Mouse (Mus musculus) heart, embryonic 12.5 days (tissue): ENCODE data around the gene Gm20388. TPM values are rescaled to one million over a fixed set of nuclear protein-coding genes. Genes with fewer than 3 reads are reported as not detected.

Experiments used
- ATAC-seq: fragments of 200-750 bp; cut with Nextera tagmentation; 2 replicates; pipeline ENCODE4 v1.8.0; 2017; ENCODE audit warnings: moderate TSS enrichment, moderate library complexity; ENCODE audit not compliant: insufficient number of reproducible peaks, low FRiP score
- H3K27ac ChIP-seq: fragments of 300-500 bp; sonication (generic); 2 replicates; pipeline ENCODE4 v1.5.1; 2016; ENCODE audit warnings: mild to moderate bottlenecking, moderate library complexity; ENCODE audit not compliant: poor library complexity, severe bottlenecking
- H3K27me3 ChIP-seq: fragments of 300-500 bp; sonication (generic); replicated peaks from 2 replicates; pipeline ENCODE4 v1.6.1; 2016; ENCODE audit warnings: mild to moderate bottlenecking, moderate library complexity
- H3K36me3 ChIP-seq: fragments of 300-500 bp; sonication (generic); 2 replicates; pipeline ENCODE4 v1.6.1; 2016; ENCODE audit warnings: mild to moderate bottlenecking, moderate library complexity
- H3K4me1 ChIP-seq: fragments of 300-500 bp; sonication (generic); replicated peaks from 2 replicates; pipeline ENCODE4 v1.6.1; 2016; ENCODE audit warnings: mild to moderate bottlenecking
- H3K4me2 ChIP-seq: fragments of 300-500 bp; sonication (generic); 2 replicates; pipeline ENCODE4 v1.6.1; 2016; ENCODE audit warnings: mild to moderate bottlenecking, moderate library complexity
- H3K4me3 ChIP-seq: fragments of 300-500 bp; sonication (generic); 2 replicates; pipeline ENCODE4 v1.5.1; 2016; ENCODE audit warnings: mild to moderate bottlenecking
- H3K9ac ChIP-seq: fragments of 300-500 bp; sonication (generic); 2 replicates; pipeline ENCODE4 v1.6.1; 2016; ENCODE audit warnings: mild to moderate bottlenecking, moderate library complexity
- H3K9me3 ChIP-seq: fragments of 300-500 bp; sonication (generic); replicated peaks from 2 replicates; pipeline ENCODE4 v1.6.1; 2016; ENCODE audit warnings: mild to moderate bottlenecking, moderate library complexity
- whole genome bisulfite sequencing: fragments of 180-500 bp; shearing (Covaris S2); methylation state at CpG from one replicate; pipeline ENCODE4 v1.1.7; 2016; 5-methylcytosine and 5-hydroxymethylcytosine counted together
- polyA plus RNA-seq: library from polyadenylated mRNA; unstranded; fragments of >200 nt; fragmentation: Nextera tagmentation; extraction: Ambion mirVana; gene quantifications from 2 replicates; pipeline ENCODE4 v1.2.1, GENCODE M21; 2016

Gm20388 gene
- polyA plus RNA-seq, 1 experiment from 2014 or later = not detected

DNA sequence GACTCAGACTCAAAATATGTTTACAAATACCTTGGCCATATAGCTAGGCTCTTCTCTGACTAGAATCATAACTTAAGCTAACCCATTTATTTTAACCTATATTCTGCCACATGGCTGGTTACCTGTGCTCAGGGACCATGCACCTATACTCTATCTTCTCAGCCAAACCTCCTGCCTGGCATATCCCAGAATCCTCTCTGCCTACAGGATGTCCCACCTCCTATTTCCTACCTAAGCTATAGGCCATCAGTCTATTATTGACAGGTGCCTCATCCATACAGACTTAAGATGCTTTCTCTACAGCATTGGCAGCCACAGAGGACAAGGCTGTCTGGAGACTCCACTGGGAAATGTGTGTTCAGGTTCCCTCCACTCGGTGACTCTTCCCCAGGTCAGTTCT is 1468.7 kb downstream of the Gm20388 start:
- Histone ChIP-seq H3K27ac (no peak overlapping the region), H3K9ac (no peak overlapping the region), H3K27me3 (no peaks in the 10 kb centered on the region), H3K9me3 (no peaks in the 10 kb centered on the region), H3K4me2 (no peak overlapping the region), H3K4me1 (peaks cover 61% of the 10 kb centered on the region), H3K4me3 (no peak overlapping the region; the same call in 1 of the 2 replicates), H3K36me3 (no peaks in the 10 kb centered on the region)
- peak; percentile 19; the same call in 1 of the 2 replicates for ATAC-seq
- WGBS = 76% methylated on average over 1 of the region's 1 CpGs

DNA sequence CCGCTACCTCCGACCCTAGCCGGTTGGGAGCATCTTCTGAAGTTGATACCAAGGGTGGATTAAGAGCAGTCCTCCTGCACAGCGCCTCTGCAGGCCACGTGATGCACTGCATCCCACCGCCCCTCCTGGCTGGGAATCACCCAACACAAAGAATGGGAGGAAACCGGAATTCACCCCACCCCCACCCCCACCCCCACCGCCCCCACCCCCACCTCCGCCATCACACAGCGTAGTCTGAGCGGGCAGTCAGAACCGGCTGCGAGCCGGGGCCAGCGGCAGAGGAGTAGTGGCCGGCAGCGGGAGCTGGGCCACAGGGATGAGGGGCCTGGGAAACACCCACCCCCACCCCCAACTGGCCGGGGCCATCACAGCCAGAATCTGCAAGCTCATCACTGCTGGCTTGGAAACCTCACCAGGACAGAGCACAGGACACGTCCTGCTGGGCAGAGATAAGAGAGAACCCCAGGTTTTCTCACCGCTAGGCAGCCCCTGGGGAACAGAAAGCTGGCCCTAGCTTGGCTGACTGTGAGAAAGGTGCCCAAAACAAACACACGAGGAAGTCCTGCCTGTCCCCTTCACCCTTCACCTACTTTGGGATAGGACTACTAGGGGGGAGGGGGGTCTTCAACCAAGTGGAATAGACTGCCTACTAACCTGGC is 1472.1 kb downstream of the Gm20388 start:
- no peaks in the 10 kb centered on the region for H3K9me3 ChIP-seq
- peak; percentile 89 for ATAC-seq
- WGBS = 2% methylated on average over 21 of the region's 21 CpGs
- no peaks in the 10 kb centered on the region for H3K27me3 ChIP-seq
- H3K4me1 ChIP-seq = peaks cover 29% of the 10 kb centered on the region
- no peaks in the 10 kb centered on the region for H3K36me3 ChIP-seq
- H3K9ac ChIP-seq = peak overlapping the region; percentile 67
- H3K27ac ChIP-seq = peak overlapping the region; percentile 70
- H3K4me2 ChIP-seq = peak overlapping the region; percentile 71
- peak overlapping the region; percentile 33 for H3K4me3 ChIP-seq

DNA sequence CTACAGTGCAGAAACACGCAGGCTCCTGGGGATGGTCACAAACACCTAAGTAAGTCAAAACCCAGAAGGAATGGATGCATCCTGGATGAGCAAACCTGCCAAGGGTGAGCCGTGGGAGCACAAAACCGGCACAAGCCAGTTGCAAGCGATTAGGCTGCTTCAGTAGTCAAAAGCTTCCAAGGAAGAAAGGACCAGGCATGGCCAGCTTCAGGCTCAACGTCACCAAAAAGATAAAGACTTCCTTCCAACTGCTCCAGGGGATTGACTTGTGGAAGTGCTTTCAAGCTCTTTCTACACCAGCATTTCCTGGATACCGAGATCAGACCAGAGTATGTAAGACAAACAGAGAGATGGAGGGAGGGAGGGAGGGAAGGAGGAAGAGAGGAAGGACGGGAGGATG is 1474.9 kb downstream of the Gm20388 start:
- no peak for ATAC-seq
- Histone ChIP-seq H3K9me3 (no peaks in the 10 kb centered on the region), H3K4me3 (no peak overlapping the region), H3K9ac (no peak overlapping the region), H3K36me3 (no peaks in the 10 kb centered on the region), H3K4me2 (no peak overlapping the region), H3K4me1 (peaks cover 20% of the 10 kb centered on the region), H3K27me3 (peaks cover 15% of the 10 kb centered on the region; the same call in 1 of the 2 replicates), H3K27ac (peak overlapping the region; percentile 46)
- WGBS = 21% methylated on average over 7 of the region's 7 CpGs

DNA sequence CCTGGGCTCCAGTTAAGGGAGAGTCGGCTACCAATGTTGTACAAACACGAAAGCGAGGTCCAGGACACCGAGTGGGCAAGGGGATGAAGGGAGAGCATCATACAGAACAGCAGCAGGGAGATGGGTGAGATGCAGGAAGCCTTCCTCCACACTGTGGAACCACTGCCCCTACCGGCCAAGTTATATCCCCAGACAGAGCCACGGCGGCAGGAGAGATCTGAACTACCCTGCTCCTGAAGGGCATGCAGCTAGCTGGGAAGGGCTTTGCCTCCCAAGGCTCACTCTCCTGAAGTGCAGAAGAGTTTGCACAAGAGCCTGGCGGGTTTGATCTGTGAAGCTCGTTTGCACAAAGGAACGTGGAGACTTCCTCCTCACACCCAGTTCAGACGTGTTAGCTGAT is 1480.0 kb downstream of the Gm20388 start:
- Histone ChIP-seq H3K4me1 (peaks cover 26% of the 10 kb centered on the region), H3K27me3 (peaks cover 22% of the 10 kb centered on the region), H3K27ac (no peak overlapping the region; the same call in 1 of the 2 replicates)

DNA sequence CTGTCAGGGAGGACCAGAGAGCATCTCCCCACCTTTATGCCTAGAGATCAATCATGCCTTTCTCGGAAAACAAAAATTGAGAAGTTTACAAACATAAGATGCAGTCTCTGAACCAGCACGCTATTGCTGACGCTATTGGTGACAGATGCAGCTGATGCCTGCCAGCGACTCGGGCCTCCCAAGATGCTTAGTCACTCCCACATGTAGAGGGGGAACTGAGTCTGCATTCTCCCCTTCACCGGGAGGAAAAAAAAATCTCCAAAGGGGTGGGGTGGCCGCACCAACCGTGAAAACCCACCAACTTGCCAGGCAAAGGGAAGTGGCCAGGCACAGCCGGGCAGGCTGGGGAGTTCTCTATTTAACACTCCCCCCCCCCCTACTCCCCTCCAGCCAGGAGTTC is 1480.6 kb downstream of the Gm20388 start:
- 11% methylated on average over 9 of the region's 9 CpGs for WGBS
- H3K4me1 ChIP-seq = peaks cover 33% of the 10 kb centered on the region
- H3K9ac ChIP-seq = no peak overlapping the region
- peak overlapping the region; percentile 6; the same call in 1 of the 2 replicates for H3K4me2 ChIP-seq
- peaks cover 29% of the 10 kb centered on the region for H3K27me3 ChIP-seq
- no peaks in the 10 kb centered on the region for H3K36me3 ChIP-seq
- ATAC-seq = peak; percentile 86
- H3K9me3 ChIP-seq = no peaks in the 10 kb centered on the region
- no peak overlapping the region for H3K4me3 ChIP-seq
- 0 out of 2 replicates have a peak overlapping the region, but pooled peaks have one; percentile 13 for H3K27ac ChIP-seq

More for the DNA sequence above, 1480.0 kb downstream of the Gm20388 start:
- Histone ChIP-seq H3K9ac (no peak overlapping the region), H3K9me3 (no peaks in the 10 kb centered on the region), H3K4me3 (no peak overlapping the region), H3K4me2 (peak overlapping the region; percentile 6; the same call in 1 of the 2 replicates), H3K36me3 (no peaks in the 10 kb centered on the region)
- WGBS = 16% methylated on average over 11 of the region's 11 CpGs
- peak; percentile 86 for ATAC-seq

DNA sequence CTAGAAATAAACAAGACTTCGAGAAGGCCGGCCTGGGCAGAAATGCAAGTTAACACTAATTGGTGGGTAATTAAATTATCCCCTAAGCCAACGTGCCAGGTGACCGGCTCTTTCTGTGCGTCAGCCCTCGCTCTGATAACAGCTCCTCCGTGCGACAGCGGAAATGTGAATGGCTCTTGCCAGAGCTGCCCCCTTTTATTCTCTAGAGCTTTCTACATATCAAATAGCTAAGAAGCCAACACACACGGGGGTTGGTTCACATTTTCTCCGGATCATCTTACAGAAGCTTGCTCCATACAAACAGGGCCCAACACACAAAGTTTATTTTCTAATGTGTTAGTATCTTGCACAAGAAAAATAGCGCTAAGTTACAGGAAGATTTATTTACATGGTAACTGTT is 1481.1 kb downstream of the Gm20388 start:
- H3K36me3 ChIP-seq = no peaks in the 10 kb centered on the region
- ATAC-seq = no peak
- WGBS = 16% methylated on average over 12 of the region's 12 CpGs
- no peak overlapping the region for H3K4me3 ChIP-seq
- H3K9me3 ChIP-seq = no peaks in the 10 kb centered on the region
- H3K27ac ChIP-seq = 0 out of 2 replicates have a peak overlapping the region, but pooled peaks have one; percentile 13
- peaks cover 37% of the 10 kb centered on the region for H3K4me1 ChIP-seq
- no peak overlapping the region for H3K9ac ChIP-seq
- H3K27me3 ChIP-seq = peaks cover 34% of the 10 kb centered on the region
- no peak overlapping the region for H3K4me2 ChIP-seq

DNA sequence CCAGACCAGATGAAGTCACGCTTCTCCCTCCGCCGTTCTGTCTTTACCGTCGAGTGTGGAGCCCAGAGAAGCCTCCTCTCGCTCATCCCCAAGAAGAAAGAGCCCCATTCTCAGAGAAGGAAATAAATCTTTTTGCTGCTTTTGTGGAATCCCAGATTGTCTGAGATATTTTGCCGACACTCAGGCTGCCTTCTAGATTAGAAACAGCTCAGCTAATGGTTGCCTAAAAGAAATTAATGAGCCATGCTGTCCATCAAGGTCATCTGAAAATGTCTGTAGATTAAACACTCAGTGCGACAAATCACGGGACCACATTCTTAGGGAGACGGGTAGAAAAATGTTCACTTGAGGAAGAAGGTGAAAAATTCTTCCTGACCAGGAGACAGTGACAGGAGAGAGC is 1481.8 kb downstream of the Gm20388 start:
- Histone ChIP-seq H3K4me3 (no peak overlapping the region), H3K4me2 (no peak overlapping the region; the same call in 1 of the 2 replicates), H3K4me1 (peaks cover 37% of the 10 kb centered on the region), H3K27ac (no peak overlapping the region), H3K9me3 (no peaks in the 10 kb centered on the region), H3K9ac (no peak overlapping the region), H3K27me3 (peaks cover 40% of the 10 kb centered on the region), H3K36me3 (no peaks in the 10 kb centered on the region)
- ATAC-seq = no peak
- 46% methylated on average over 10 of the region's 10 CpGs for WGBS

DNA sequence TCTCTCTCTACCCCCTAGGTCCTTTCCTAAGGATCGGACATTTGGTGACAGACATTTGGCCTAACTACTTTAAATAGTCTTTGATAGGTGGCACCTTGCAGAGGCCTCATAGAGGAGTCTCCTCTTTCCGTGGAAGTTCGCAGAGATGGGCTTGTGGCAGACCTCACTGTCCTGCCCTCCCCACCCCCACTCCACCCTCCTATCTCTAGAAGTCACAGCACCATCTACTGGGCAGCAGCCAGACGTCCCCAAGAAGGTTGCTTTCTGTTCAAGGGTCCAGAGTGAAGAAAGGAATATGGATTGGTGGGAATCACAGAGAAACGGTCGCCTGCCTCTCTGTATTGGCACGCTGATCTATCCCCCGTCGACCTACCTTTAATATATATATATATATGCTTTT is 1482.5 kb downstream of the Gm20388 start:
- peaks cover 37% of the 10 kb centered on the region for H3K4me1 ChIP-seq
- H3K9me3 ChIP-seq = no peaks in the 10 kb centered on the region
- no peak overlapping the region for H3K27ac ChIP-seq
- peak overlapping the region; percentile 23; the same call in 1 of the 2 replicates for H3K4me2 ChIP-seq
- H3K9ac ChIP-seq = no peak overlapping the region
- H3K27me3 ChIP-seq = peaks cover 47% of the 10 kb centered on the region
- ATAC-seq = no peak
- 8% methylated on average over 9 of the region's 9 CpGs for whole genome bisulfite sequencing
- no peak overlapping the region for H3K4me3 ChIP-seq
- H3K36me3 ChIP-seq = no peaks in the 10 kb centered on the region

DNA sequence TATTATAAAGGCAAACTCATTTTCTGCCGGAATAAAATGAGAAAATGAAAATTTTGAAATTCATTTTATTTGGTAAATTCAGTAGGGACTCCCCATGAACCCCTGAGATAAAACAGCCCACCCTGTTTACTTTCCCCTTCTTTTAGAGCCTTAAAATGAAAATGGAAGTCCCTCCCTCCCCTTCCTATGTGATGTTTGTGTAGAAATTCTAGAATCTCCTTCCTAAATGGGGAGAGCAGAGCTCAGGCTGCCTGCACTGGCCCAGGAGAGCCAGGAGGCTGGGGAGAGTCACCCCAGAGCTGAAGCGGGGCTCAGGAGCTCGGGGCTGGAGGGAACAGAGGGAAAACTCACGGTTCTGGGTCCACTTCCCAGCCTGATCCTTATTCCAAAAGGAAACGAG is 1484.0 kb downstream of the Gm20388 start:
- H3K4me2 ChIP-seq = peak overlapping the region; percentile 46
- WGBS = 50% methylated on average over 5 of the region's 5 CpGs
- no peak overlapping the region for H3K4me3 ChIP-seq
- no peaks in the 10 kb centered on the region for H3K9me3 ChIP-seq
- peaks cover 42% of the 10 kb centered on the region for H3K27me3 ChIP-seq
- ATAC-seq = no peak
- peaks cover 37% of the 10 kb centered on the region for H3K4me1 ChIP-seq
- H3K9ac ChIP-seq = no peak overlapping the region
- no peaks in the 10 kb centered on the region for H3K36me3 ChIP-seq
- H3K27ac ChIP-seq = no peak overlapping the region

DNA sequence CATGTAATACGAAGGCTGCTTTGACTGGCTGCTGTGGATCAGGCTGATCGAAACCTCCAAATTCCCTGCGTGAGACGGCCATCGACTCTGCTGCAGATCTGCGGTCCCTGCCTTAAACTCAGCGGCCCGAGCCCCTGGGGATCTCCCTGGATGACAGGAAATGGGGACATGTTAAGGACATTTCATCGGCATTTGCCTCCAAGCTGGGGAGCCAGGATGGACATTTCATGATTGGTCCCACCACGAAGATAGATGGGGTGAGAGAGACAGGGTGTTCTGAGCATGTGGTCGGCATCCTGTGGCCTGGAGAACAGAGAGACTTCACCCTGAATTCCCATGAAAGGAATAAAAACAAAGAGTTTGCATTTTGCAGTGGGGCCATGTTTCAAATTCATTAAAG is 1484.7 kb downstream of the Gm20388 start:
- no peaks in the 10 kb centered on the region for H3K36me3 ChIP-seq
- peaks cover 38% of the 10 kb centered on the region for H3K27me3 ChIP-seq
- no peak overlapping the region for H3K4me3 ChIP-seq
- 0 out of 2 replicates have a peak overlapping the region, but pooled peaks have one; percentile 2 for H3K9ac ChIP-seq
- WGBS = 50% methylated on average over 11 of the region's 11 CpGs
- ATAC-seq = no peak
- H3K4me1 ChIP-seq = peaks cover 37% of the 10 kb centered on the region
- H3K27ac ChIP-seq = no peak overlapping the region
- peak overlapping the region; percentile 46; the same call in 1 of the 2 replicates for H3K4me2 ChIP-seq
- no peaks in the 10 kb centered on the region for H3K9me3 ChIP-seq

DNA sequence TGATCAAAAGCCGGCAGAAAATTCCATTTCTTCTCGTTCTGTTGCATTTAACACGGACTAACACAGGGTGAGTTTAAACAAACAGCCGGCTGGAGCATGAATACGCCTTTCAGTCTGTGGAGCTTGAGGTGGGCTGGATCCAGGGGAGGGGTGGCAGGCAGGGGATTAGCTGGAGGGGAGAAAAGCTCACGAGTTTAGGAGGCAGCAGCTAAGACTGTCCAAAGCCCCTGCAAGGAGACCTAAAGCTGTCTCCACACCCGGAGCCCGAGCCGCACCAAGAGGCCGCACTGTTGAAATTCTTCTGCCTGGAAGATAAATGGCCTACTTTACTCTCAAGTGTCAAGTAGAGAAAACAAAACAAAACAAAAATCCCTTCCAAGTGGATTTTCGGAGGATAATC is 1485.5 kb downstream of the Gm20388 start:
- no peak overlapping the region for H3K27ac ChIP-seq
- H3K27me3 ChIP-seq = peaks cover 38% of the 10 kb centered on the region
- no peak for ATAC-seq

More for the DNA sequence above, 1485.5 kb downstream of the Gm20388 start:
- peaks cover 35% of the 10 kb centered on the region for H3K4me1 ChIP-seq
- no peak overlapping the region for H3K4me2 ChIP-seq
- H3K9ac ChIP-seq = no peak overlapping the region
- H3K9me3 ChIP-seq = no peaks in the 10 kb centered on the region
- WGBS = 37% methylated on average over 11 of the region's 11 CpGs
- H3K36me3 ChIP-seq = no peaks in the 10 kb centered on the region
- no peak overlapping the region for H3K4me3 ChIP-seq
